Mouse (Mus musculus): Measurements from ENCODE around the gene Baz1a. TPM values are rescaled to one million over a fixed set of nuclear protein-coding genes. Genes with fewer than 3 reads are reported as not detected.
A peak's percentile ranks its signal among the peaks of the same experiment; 100 is the strongest.
"Not testable (repeated sequence)": the region's sequence is repeated elsewhere in the genome, so short reads cannot be mapped to it uniquely, and the experiment has no call there.

Gene Baz1a
- total RNA-seq, 2 experiments from 2014 or later = 3.6 to 4.8 TPM

- intact Hi-C loops (cut with DNase I; ENCODE audit: low total_unique reads) = no loop called here
- DNase-seq = peak; percentile 71
These were observed 29.4 kb downstream of the Baz1a start for GRCm38 (mm10) chr12:54984701-54985256.

GRCm38 (mm10) chr12:54982935-54983715 is 31.0 kb downstream of the Baz1a start:
- DNase-seq = no peak
- intact Hi-C loops (cut with DNase I; ENCODE audit: low total_unique reads) = no loop called here

- no peak for DNase-seq
- intact Hi-C loops (cut with DNase I; ENCODE audit: low total_unique reads) = no loop called here
These were observed 32.2 kb downstream of the Baz1a start for GRCm38 (mm10) chr12:54981962-54982361.

GRCm38 (mm10) chr12:54980939-54981338 is 33.2 kb downstream of the Baz1a start:
- DNase-seq = no peak
- intact Hi-C loops (cut with DNase I; ENCODE audit: low total_unique reads) = no loop called here

DNA sequence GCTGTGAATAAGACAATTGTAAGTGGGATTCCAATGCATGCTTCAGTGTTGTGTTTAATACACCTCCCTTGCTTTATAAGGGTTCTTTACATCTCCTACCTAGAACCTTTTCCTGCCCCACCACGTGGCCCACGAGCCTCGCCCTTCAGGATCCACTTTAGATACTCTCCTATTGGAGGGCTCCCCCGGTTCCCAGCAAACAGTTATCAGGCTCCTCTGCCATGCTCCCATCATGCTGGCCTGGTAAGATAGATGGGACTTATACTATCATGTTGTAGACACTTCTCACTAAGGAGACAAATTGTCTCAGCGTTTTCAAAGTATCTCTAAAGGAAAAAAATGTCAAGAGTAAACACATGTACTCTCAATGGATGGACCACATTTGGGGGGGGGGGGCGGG is 33.6 kb downstream of the Baz1a start:
- intact Hi-C loops (cut with DNase I; ENCODE audit: low total_unique reads) = no loop called here
- DNase-seq = no peak

GRCm38 (mm10) chr12:54969033-54969432 is 45.1 kb downstream of the Baz1a start:
- no peak for DNase-seq
- intact Hi-C loops (cut with DNase I; ENCODE audit: low total_unique reads) = no loop called here

- intact Hi-C loops (cut with DNase I; ENCODE audit: low total_unique reads) = no loop called here
- no peak for DNase-seq
These were observed 48.5 kb downstream of the Baz1a start for GRCm38 (mm10) chr12:54965532-54966160.

DNA sequence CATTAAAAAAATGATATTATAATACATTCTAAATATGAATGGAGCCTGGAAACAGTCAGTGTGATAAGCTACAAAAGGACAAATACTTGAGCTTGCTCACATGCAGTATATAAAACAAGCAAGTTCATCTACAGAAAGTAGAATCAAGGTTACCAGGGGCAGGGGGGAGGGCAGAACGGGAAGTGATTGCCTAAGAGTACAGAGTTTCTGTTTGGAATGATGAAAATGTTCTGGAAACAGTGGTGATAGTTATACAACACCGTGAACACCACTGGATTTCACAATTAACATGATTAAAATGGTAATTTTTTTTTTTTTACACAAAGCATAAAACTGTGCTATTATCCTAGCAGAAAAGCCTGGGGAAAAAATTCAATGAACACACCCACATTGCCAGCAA is 54.6 kb downstream of the Baz1a start:
- intact Hi-C loops (cut with DNase I; ENCODE audit: low total_unique reads) = no loop called here
- no peak for DNase-seq

- intact Hi-C loops (cut with DNase I; ENCODE audit: low total_unique reads) = no loop called here
- DNase-seq = no peak
These were observed 57.2 kb downstream of the Baz1a start for GRCm38 (mm10) chr12:54956974-54957373.

DNA sequence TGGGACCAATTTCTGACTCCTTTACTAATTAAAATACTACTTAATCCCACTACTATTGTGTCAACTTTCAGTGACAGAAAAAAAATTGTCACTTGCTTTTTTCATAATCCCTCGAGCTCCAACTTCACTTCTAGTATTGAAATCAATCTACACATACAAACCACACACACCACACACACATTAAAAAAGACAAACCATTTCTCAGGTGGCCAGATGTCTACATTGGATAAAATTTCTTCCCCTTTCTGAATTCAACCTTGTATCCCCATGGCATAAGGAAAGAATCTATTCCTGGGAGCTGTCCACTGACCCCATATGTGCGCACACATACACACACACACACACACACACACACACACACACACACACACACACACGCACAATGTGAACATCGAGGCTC is 57.7 kb downstream of the Baz1a start:
- no peak for DNase-seq
- intact Hi-C loops (cut with DNase I; ENCODE audit: low total_unique reads) = no loop called here

- intact Hi-C loops (cut with DNase I; ENCODE audit: low total_unique reads) = no loop called here
- DNase-seq = no peak
These were observed 68.0 kb downstream of the Baz1a start for GRCm38 (mm10) chr12:54946116-54946515.

DNA sequence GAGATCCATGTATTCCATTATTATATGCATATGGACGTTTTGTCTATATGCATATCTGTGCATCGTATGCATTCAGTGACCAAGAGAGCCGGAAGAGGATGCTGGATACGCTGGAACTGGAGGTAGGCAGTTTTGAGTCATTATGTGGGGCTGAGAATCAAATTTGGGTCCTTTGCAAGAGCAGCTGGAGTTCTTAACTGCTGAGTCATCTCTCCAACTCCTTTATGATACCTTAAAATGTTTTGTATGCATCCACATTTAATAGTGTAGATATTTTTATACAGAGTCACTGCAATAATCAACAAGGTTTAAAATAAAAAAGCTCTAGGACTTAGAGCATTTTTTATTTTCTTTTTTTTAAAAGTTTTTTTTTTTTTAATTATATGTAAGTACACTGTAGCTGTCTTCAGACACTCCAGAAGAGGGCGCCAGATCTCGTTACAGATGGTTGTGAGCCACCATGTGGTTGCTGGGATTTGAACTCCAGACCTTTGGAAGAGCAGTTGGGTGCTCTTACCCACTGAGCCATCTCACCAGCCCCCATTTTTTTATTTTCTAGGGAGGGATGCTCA is 71.5 kb downstream of the Baz1a start:
- DNase-seq; intact Hi-C loops (cut with DNase I; ENCODE audit: low total_unique reads): not testable (repeated sequence)

DNA sequence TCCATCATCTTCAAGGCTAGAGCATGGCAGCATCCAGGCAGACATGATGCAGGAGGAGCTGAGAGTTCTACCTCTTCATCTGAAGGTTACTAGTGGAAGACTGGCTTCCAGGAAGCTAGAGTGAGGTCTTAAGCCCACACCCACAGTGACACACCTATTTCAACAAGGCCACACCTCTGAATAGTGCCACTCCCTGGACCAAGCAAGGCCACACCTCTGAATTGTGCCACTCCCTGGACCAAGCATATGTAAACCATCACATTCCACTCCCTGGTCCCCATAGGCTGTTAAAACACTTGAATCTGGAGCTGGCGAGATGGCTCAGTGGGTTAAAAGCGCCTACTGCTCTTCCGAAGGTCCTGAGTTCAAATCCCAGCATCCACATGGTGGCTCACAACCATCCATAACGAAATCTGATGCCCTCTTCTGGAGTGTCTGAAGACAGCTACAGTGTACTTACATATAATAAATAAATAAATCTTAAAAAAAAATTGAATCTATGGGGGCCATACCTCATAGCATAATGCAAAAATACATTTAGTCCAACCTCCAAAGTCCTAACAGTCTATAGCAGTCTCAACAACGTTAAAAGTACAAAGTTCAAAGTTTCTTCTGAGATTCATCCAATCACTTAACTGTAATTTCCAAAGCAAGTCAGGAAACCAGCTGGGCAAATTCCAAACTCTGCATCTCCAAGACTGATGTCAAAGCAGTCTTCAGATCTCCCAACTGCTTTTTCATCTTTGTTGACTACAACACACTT is 76.4 kb downstream of the Baz1a start:
- intact Hi-C loops (cut with DNase I; ENCODE audit: low total_unique reads); DNase-seq: not testable (repeated sequence)

DNA sequence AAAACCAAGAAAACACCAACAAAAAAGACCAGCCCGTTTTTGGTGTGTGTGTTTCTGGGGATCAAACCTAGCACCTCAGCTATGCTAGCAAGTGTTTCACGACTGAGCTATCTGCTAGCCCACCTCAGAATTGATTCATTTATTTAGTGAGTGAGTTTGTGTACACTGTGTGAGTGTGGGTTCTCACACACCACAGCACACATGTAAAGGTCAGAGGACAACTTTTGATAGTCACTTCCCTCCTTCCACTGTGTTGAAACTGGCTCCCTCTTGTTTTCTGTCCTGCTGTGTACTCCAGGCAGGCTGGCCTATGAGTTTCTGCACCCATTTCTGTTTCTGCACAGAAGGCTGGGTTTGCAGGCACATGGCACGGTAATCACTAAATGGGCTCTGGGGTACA is 103.8 kb downstream of the Baz1a start:
- intact Hi-C loops (cut with DNase I; ENCODE audit: low total_unique reads) = no loop called here
- no peak for DNase-seq

DNA sequence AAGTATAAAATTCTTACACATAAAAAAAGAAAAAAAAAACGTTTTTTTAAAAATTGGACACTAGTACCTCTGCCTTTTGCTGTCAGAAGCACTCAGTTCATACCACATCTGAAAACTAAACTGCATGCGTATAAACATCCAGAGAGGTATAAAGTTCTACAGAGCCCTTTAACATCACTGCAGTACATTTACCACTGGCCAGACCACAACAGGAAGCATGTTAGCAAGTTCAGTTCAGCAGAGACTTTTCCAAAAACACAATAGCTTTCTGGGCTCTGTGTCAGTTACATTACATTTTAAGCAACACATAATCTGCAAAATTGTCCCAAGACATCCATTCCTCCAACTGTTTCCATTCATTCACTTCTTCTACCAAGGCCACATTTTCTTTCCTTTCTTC is 121.6 kb downstream of the Baz1a start:
- intact Hi-C loops (cut with DNase I; ENCODE audit: low total_unique reads); DNase-seq: not testable (repeated sequence)

DNA sequence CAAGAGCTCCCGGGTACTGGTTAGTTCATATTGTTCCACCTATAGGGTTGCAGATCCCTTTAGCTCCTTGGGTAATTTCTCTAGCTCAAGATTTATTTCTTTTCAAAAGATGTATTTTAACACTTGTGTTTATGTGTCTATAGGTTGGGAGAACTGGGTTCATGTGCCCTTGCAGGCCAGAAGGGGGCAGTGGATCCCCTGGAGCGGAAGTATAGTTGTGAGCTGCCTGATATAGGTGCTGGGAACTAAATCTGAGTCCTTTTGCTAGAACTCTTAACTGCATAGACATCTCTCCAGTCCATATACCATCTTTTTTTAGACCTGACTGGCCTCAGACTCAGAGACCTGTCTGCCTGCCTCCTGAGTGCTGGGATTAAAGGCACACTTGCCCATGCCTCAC is 123.7 kb downstream of the Baz1a start:
- intact Hi-C loops (cut with DNase I; ENCODE audit: low total_unique reads) = no loop called here
- no peak for DNase-seq

DNA sequence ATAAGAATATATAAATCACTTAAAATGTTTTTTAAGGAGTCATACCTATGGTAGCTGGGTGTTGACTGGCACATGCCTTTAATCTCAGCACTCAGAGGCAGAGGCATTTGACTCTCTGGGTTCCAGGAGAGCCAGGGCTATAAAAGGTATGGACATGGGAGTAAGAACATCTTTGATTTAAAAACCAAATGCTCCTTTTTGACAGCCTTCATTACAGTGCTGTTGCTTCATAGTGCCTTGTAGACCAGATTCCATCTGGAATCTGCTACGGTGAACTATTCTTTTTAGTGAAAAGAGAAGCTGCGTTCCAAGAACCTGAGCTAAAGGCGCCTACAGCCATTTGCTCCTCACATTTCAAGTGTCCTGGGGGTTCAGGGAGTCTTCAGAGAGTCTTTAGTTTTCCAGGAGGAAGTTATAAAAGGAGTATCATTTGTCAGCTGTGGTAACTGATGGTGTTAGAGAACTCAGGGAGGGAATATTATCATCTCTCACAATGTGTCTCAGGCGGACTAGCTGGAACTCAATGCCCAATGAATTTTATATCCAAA is 126.5 kb downstream of the Baz1a start:
- intact Hi-C loops (cut with DNase I; ENCODE audit: low total_unique reads) = no loop called here
- DNase-seq = no peak

GRCm38 (mm10) chr12:54879630-54880029 is 134.5 kb downstream of the Baz1a start:
- intact Hi-C loops (cut with DNase I; ENCODE audit: low total_unique reads) = loop anchor here (5.0 kb wide), 1 partner anchor 52 kb away; no protein-coding TSS in a partner anchor
- peak; percentile 61 for DNase-seq

- DNase-seq = no peak
- intact Hi-C loops (cut with DNase I; ENCODE audit: low total_unique reads) = no loop called here
These were observed 134.9 kb downstream of the Baz1a start for GRCm38 (mm10) chr12:54879211-54879610.

GRCm38 (mm10) chr12:54877875-54878274 is 136.3 kb downstream of the Baz1a start:
- intact Hi-C loops (cut with DNase I; ENCODE audit: low total_unique reads) = no loop called here
- DNase-seq = no peak

Data from gastrocnemius, postnatal 14 days (tissue).